Mouse (Mus musculus) thymus, adult 2 months (tissue): Measurements from ENCODE around the gene Maml2.

ENCODE experiments used
- CTCF ChIP-seq: fragments of 200-500 bp; IDR thresholded peaks from 2 replicates; pipeline ENCODE4 v1.5.1; 2012; ENCODE audit warnings: mild to moderate bottlenecking, control low read depth, low read length, moderate library complexity, borderline replicate concordance; ENCODE audit not compliant: control insufficient read depth, poor library complexity, insufficient read depth; ENCODE audit errors: extremely low read depth
- POLR2A ChIP-seq: fragments of 200-500 bp; IDR thresholded peaks from 2 replicates; pipeline ENCODE4 v1.6.1; 2012; ENCODE audit warnings: mild to moderate bottlenecking, low read length, control low read depth, moderate library complexity; ENCODE audit not compliant: control insufficient read depth, poor library complexity, insufficient read depth; ENCODE audit errors: extremely low read depth

- TF ChIP-seq CTCF (no peak), POLR2A (no peak)
These were observed 371.0 kb downstream of the Maml2 start for GRCm38 (mm10) chr9:13668742-13669141.
